Mouse (Mus musculus) lung, postnatal 10 days (tissue): ENCODE measurements at regions not wholly inside any gene's neighbourhood (a gene's known extent, or its start where the extent isn't known, plus 50 kb on each side); places are given as distances from the start of the nearest gene placed in this dataset.

Experiments used
- DNase-seq: peaks from one replicate; pipeline ENCODE4 v3.0.0; 2021

- DNase-seq = no peak
Measured at GRCm38 (mm10) chr4:84805431-84805830, 78.7 kb upstream of the Cntln start.

- no peak for DNase-seq
Measured at GRCm38 (mm10) chr4:84793156-84793919, 90.8 kb upstream of the Cntln start.

GRCm38 (mm10) chr4:84786583-84786982, 97.5 kb upstream of the Cntln start:
- DNase-seq = no peak

DNA sequence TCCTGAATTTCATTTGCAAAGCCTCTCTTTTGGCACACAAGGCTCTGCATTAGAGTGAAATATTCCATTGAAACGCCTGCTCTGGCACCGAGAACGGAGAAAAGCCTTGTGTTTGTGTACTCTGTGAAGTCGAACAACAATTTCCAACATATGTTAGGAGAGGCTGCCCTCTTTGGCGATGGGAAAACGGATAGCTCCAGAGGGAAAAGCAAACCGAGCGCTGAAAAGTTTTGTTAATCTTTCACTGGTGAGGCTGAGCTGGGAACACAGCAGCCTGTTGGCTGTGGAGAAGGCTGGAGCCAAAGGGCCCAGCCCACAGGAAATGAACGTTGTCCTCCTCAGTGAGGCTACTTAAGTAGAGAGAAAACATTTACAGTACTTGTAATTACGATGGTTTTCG, 93.1 kb upstream of the Bnc2 start:
- DNase-seq = peak; percentile 17

DNA sequence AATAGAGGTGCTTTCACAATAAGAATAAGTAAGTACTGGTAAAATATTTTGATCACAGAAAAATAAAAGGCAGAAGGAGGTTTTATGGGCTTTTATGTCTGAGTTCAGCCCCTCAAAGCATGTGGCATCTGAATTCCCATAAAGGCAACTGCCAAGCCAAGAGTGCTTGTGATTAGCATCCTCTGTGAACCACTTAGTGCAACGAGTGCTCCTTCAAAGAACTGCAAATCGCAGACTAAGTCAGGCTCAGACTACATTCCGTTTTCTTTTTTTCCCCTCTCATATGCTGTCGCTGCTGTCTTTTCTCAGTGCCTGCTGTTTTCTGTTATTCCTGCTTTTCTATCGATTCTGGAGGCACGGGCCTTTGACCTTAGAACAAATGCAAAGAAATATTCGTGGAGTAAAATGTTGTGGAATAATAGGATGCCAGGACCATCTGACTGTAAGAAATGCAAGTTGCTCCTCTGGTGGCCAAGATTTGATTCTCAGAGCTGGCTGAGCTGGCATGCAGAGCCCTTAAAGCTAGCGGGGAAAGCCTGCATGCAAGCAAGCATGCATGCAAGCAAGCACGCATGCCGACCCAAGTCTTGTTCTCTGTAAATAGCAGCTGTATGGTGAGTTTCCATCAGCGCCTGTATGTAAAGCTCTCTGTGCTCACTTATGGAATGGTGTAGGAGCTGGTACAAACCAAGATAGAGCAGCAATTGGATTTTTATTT, 91.8 kb upstream of the Bnc2 start:
- no peak for DNase-seq

DNA sequence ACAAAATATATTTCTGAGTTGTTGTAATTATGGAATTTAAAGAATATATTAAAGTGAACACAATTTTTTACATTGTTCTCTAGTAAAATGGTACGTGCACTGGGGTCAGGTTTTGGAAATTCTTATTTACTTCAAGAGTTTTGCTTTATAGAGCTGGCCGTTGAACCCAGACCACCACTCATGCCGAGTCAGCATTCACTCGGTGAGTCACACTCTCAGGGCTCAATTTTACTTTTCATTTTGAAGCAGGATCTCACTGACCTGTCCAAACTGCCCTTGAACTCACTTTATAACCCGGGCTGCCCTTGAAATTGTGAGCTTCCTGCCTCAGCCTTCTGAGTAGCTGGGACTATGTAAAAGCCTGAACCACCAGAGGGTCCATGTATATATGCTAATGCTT, 82.1 kb upstream of the Bnc2 start:
- no peak for DNase-seq

DNA sequence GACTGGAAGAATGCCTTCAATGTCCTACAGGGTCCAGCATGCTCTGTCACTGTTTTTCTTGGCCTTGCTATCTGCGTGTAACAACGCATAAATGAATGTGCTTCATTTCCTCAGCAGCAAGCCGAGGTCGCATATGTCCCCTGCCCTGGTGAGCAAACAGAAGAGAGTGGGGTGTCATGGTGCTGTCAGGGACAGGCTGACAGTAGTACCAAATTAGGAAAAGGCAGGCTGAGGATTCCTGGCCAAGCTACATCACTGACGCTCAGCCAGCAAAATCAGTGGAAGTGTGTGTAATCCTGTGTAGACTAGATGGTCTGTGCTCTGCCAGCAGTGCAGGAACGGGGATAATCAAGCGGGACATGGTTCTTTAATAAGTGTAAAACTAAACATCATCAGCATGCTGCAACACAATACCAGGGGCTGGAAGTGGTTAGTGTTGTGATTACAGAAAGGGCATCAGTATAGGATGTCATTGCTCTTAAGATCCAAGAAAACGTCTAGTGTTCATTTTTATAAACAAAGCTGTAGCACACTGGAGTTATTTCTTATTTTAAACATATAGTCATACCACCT, 77.6 kb upstream of the Bnc2 start:
- DNase-seq = peak; percentile 46

DNA sequence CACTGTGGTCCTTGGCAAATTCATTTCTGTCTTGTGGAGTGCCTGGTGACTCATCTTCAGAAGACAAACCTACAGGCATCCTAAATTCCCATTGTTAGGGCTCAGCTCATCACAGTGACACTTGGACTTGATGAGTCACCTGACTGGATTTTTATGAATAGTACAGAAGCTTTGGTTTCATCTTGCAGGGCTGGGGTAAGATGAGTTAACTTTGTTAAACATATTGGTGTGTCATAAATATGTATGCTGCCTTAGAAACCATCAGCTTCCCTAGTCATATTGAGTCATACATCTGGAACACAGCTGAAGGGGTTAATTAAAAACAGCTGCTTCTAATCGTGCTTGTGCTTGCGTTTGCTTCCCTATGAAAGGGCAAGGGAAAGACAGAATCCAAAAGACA, 66.2 kb upstream of the Bnc2 start:
- DNase-seq = no peak

DNA sequence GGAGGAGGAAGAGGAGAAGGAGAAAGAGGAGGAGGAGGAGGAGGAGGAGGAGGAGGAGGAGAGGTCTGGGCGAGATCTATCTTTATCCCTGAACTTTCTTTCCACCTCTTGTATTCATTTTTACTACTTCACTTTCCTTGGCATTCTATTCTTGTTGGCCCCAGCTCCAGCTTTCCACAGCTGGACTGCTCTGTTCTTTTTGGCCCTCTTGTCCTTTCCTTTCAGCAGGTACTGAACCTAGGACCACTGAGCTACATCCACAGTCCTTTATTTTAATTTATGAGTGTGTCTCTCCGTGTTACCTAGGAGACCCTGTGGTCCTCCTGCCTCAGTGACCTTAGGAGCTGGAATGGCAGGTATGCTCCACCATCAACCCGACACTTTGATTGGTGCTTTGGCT, 65.7 kb upstream of the Bnc2 start:
- no peak for DNase-seq
